Mouse (Mus musculus): ENCODE results near the gene Smbd1. TPM values are rescaled to one million over a fixed set of nuclear protein-coding genes. Genes with fewer than 3 reads are reported as not detected.

The Smbd1 gene
- polyA plus RNA-seq, 1 experiment from 2014 or later = not detected

DNA sequence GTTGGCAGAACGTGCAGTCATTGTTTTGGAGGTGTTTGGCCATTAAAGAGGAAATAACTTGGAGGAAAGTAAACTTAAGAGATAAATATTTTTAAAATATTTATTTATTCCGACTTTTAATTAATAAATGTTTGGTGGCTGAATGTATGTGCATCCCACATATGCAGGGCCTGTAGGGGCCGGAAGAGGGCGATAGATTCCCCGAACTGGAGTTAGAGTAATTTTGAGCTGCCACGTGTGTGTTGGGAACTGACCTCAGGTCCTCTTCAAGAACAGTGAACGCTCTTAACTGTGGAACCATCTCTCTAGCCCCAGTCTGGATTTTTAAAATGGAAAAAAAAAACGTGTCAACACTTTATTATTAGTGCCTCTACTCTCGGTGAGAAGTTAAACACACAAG is 3.1 kb upstream of the Smbd1 start:
- no peak for ATAC-seq (ENCODE audit: insufficient number of reproducible peaks, low FRiP score)
- Histone ChIP-seq H3K4me3 (no peak overlapping the region), H3K9ac (no peak overlapping the region), H3K36me3 (no peaks in the 10 kb centered on the region), H3K27ac (ENCODE audit: poor library complexity, severe bottlenecking) (no peak overlapping the region), H3K4me2 (peak overlapping the region; percentile 56), H3K4me1 (replicated peaks) (peaks cover 13% of the 10 kb centered on the region; the same call in 1 of the 2 replicates), H3K27me3 (replicated peaks) (no peaks in the 10 kb centered on the region), H3K9me3 (replicated peaks) (no peaks in the 10 kb centered on the region)
- 50% methylated on average over 9 of the region's 9 CpGs for WGBS

- no peaks in the 10 kb centered on the region for H3K36me3 ChIP-seq
- ATAC-seq (ENCODE audit: insufficient number of reproducible peaks, low FRiP score) = no peak
- H3K9me3 ChIP-seq (replicated peaks) = no peaks in the 10 kb centered on the region
- 2% methylated on average over 9 of the region's 9 CpGs for WGBS
- H3K27ac ChIP-seq (ENCODE audit: poor library complexity, severe bottlenecking) = no peak overlapping the region
- peaks cover 15% of the 10 kb centered on the region; the same call in 1 of the 2 replicates for H3K4me1 ChIP-seq (replicated peaks)
- H3K27me3 ChIP-seq (replicated peaks) = no peaks in the 10 kb centered on the region
- no peak overlapping the region for H3K9ac ChIP-seq
- H3K4me2 ChIP-seq = peak overlapping the region; percentile 56
- H3K4me3 ChIP-seq = no peak overlapping the region
These were observed 2.6 kb upstream of the Smbd1 start for GRCm38 (mm10) chr16:32812888-32813361.

DNA sequence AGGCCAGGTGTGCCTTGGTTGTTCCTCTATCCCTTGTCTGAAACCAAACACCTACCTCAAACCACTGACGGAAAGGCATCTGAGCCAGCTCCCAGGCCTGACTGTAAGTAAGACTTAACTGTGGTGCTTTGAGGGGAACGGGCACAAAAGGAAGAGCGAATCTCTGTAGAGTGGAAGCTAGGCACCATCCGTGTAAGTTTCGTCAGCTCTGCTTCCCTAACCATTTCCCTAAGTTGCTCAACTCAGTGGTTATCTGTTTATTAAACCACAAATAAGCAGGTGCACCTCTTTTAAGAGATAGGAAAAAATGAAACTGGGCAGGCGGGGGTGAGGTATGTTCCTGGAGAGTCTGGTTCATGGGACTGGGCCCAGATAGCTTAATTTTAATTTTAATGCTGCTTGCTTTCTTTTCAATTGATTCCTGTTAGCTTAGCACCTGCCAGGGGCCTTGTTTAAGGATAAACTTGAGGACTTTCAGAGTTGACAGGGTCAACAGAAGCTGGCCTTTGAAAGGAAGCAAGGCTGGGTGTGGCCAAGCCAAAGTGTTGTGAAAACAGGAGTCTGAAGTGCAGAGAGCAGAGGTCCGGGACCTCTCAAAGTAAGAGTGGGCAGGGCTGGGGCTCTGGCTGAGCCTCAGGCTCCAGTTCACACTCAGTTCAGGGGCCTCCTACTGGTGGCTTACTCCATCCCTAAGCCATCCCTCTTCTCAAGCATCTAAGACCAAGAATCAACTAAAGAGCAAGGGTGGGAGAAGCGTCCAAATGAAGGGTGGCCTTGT is 2.7 kb downstream of the Smbd1 start:
- ATAC-seq (ENCODE audit: insufficient number of reproducible peaks, low FRiP score) = no peak
- H3K27ac ChIP-seq (ENCODE audit: poor library complexity, severe bottlenecking) = no peak overlapping the region
- WGBS = 66% methylated on average over 8 of the region's 8 CpGs

GRCm38 (mm10) chr16:32805151-32805550 is 5.1 kb downstream of the Smbd1 start:
- Histone ChIP-seq H3K27me3 (replicated peaks) (no peaks in the 10 kb centered on the region), H3K36me3 (no peaks in the 10 kb centered on the region), H3K4me1 (replicated peaks) (peaks cover 28% of the 10 kb centered on the region), H3K27ac (ENCODE audit: poor library complexity, severe bottlenecking) (no peak overlapping the region), H3K9ac (no peak overlapping the region), H3K4me2 (no peak overlapping the region), H3K9me3 (replicated peaks) (no peaks in the 10 kb centered on the region), H3K4me3 (no peak overlapping the region)
- 70% methylated on average over 7 of the region's 7 CpGs for WGBS
- no peak for ATAC-seq (ENCODE audit: insufficient number of reproducible peaks, low FRiP score)

More for the DNA sequence above, 2.7 kb downstream of the Smbd1 start:
- H3K9me3 ChIP-seq (replicated peaks) = no peaks in the 10 kb centered on the region
- peaks cover 28% of the 10 kb centered on the region for H3K4me1 ChIP-seq (replicated peaks)
- no peaks in the 10 kb centered on the region for H3K27me3 ChIP-seq (replicated peaks)
- H3K9ac ChIP-seq = no peak overlapping the region
- no peaks in the 10 kb centered on the region for H3K36me3 ChIP-seq
- H3K4me2 ChIP-seq = no peak overlapping the region
- no peak overlapping the region for H3K4me3 ChIP-seq

DNA sequence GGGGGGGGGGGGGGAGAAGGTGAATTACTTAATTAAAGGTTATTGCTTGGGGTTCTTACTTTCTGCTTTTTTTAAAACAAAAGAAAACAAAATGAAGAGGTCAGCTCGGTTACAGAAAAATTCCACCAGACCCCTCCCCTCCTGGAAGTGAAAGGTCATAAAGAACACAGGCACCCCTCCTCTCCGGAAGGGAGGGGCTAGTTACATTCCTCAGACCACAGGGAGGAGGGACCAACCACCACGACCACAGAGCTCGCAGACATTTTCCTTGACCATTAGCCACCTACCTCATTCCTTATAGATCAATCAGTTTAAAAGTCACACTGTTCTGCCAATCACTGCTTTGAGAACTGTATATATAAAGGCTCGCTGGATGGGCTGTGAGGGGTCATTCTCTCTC is 6.4 kb downstream of the Smbd1 start:
- H3K9me3 ChIP-seq (replicated peaks) = 0 out of 2 replicates have a peak, but pooled peaks cover 6% of the 10 kb centered on the region
- WGBS = 45% methylated on average over 5 of the region's 5 CpGs

GRCm38 (mm10) chr16:32803252-32803853 is 6.9 kb downstream of the Smbd1 start:
- Histone ChIP-seq H3K36me3 (no peaks in the 10 kb centered on the region), H3K27me3 (replicated peaks) (no peaks in the 10 kb centered on the region), H3K4me3 (no peak overlapping the region), H3K4me1 (replicated peaks) (peaks cover 33% of the 10 kb centered on the region), H3K27ac (ENCODE audit: poor library complexity, severe bottlenecking) (no peak overlapping the region), H3K4me2 (no peak overlapping the region), H3K9me3 (replicated peaks) (0 out of 2 replicates have a peak, but pooled peaks cover 6% of the 10 kb centered on the region), H3K9ac (no peak overlapping the region)
- no peak for ATAC-seq (ENCODE audit: insufficient number of reproducible peaks, low FRiP score)
- WGBS = 58% methylated on average over 6 of the region's 6 CpGs

More for the DNA sequence above, 6.4 kb downstream of the Smbd1 start:
- H3K27me3 ChIP-seq (replicated peaks) = no peaks in the 10 kb centered on the region
- H3K4me3 ChIP-seq = no peak overlapping the region
- ATAC-seq (ENCODE audit: insufficient number of reproducible peaks, low FRiP score) = no peak
- no peaks in the 10 kb centered on the region for H3K36me3 ChIP-seq
- H3K4me2 ChIP-seq = no peak overlapping the region
- H3K9ac ChIP-seq = no peak overlapping the region
- no peak overlapping the region for H3K27ac ChIP-seq (ENCODE audit: poor library complexity, severe bottlenecking)
- peaks cover 28% of the 10 kb centered on the region for H3K4me1 ChIP-seq (replicated peaks)

DNA sequence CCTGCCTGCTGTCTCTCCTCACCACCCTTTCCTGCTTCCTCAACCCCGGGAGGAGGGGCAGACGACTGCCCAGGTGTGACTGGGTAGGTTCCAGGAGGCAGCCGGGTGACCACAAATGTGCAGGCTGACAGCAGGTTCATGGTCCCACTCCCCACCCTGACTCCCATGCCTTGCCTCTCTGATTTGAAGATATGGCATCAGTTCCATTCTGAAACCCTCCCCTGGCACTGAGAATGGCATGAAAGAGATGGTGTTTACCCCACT is 12.9 kb downstream of the Smbd1 start, which contains the start of gene Muc20:
Gene Muc20, minus strand, starts transcription at position 10 of the 264 bp plus-strand sequence.
- no peaks in the 10 kb centered on the region for H3K27me3 ChIP-seq (replicated peaks)
- H3K36me3 ChIP-seq = no peaks in the 10 kb centered on the region
- 75% methylated on average over 3 of the region's 3 CpGs for WGBS
- peaks cover 17% of the 10 kb centered on the region for H3K4me1 ChIP-seq (replicated peaks)
- H3K4me2 ChIP-seq = no peak within 1 kb of the TSS
- no peak within 1 kb of the TSS for H3K27ac ChIP-seq (ENCODE audit: poor library complexity, severe bottlenecking)
- H3K4me3 ChIP-seq = no peak within 1 kb of the TSS
- 0 out of 2 replicates have a peak, but pooled peaks cover 6% of the 10 kb centered on the region for H3K9me3 ChIP-seq (replicated peaks)
- no peak for ATAC-seq (ENCODE audit: insufficient number of reproducible peaks, low FRiP score)
- no peak within 1 kb of the TSS for H3K9ac ChIP-seq

- Histone ChIP-seq H3K36me3 (no peaks in the 10 kb centered on the region), H3K27ac (ENCODE audit: poor library complexity, severe bottlenecking) (no peak overlapping the region), H3K4me1 (replicated peaks) (peaks cover 17% of the 10 kb centered on the region), H3K4me2 (no peak overlapping the region), H3K9me3 (replicated peaks) (0 out of 2 replicates have a peak, but pooled peaks cover 6% of the 10 kb centered on the region), H3K4me3 (no peak overlapping the region), H3K9ac (no peak overlapping the region), H3K27me3 (replicated peaks) (no peaks in the 10 kb centered on the region)
- no peak for ATAC-seq (ENCODE audit: insufficient number of reproducible peaks, low FRiP score)
- WGBS = 72% methylated on average over 14 of the region's 14 CpGs
These were observed 13.4 kb downstream of the Smbd1 start for GRCm38 (mm10) chr16:32796676-32797425.

- Histone ChIP-seq H3K4me2 (no peak overlapping the region), H3K9ac (no peak overlapping the region), H3K27me3 (replicated peaks) (no peaks in the 10 kb centered on the region), H3K9me3 (replicated peaks) (0 out of 2 replicates have a peak, but pooled peaks cover 6% of the 10 kb centered on the region), H3K27ac (ENCODE audit: poor library complexity, severe bottlenecking) (no peak overlapping the region), H3K36me3 (no peaks in the 10 kb centered on the region), H3K4me1 (replicated peaks) (peaks cover 17% of the 10 kb centered on the region), H3K4me3 (no peak overlapping the region)
- ATAC-seq (ENCODE audit: insufficient number of reproducible peaks, low FRiP score) = no peak
- 85% methylated on average over 1 of the region's 1 CpGs for WGBS
These were observed 15.1 kb downstream of the Smbd1 start for GRCm38 (mm10) chr16:32795177-32795576.

DNA sequence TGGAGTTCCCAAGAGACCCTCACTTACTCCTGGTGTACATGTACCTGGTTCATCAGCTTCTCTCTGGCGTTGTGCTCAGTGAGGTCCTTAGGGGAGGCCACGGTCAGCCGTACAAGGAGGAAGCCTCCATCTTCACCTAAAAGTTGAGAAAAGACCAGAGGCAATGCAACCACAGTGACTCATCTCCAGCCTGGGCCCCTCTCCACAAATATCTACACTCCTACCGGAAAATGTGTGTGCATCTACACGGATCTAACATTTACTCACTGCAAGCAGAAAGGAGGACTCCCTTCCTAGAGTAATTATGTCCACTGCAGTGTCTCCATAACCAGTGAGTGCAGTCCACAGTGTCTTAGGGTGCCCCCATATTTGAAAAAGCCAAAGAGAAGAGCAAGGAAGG is 20.2 kb downstream of the Smbd1 start:
- Histone ChIP-seq H3K4me3 (no peak overlapping the region), H3K4me1 (replicated peaks) (peaks cover 11% of the 10 kb centered on the region), H3K4me2 (no peak overlapping the region), H3K9ac (no peak overlapping the region), H3K9me3 (replicated peaks) (peaks cover 3% of the 10 kb centered on the region; the same call in 1 of the 2 replicates), H3K27me3 (replicated peaks) (no peaks in the 10 kb centered on the region), H3K27ac (ENCODE audit: poor library complexity, severe bottlenecking) (no peak overlapping the region), H3K36me3 (no peaks in the 10 kb centered on the region)
- ATAC-seq (ENCODE audit: insufficient number of reproducible peaks, low FRiP score) = no peak
- 83% methylated on average over 5 of the region's 5 CpGs for WGBS

GRCm38 (mm10) chr16:32784840-32785239 is 25.4 kb downstream of the Smbd1 start:
- Histone ChIP-seq H3K4me2 (no peak overlapping the region), H3K27me3 (replicated peaks) (peaks cover 3% of the 10 kb centered on the region; the same call in 1 of the 2 replicates), H3K4me1 (replicated peaks) (no peaks in the 10 kb centered on the region), H3K9me3 (replicated peaks) (peaks cover 3% of the 10 kb centered on the region; the same call in 1 of the 2 replicates), H3K36me3 (no peaks in the 10 kb centered on the region), H3K4me3 (no peak overlapping the region), H3K9ac (no peak overlapping the region), H3K27ac (ENCODE audit: poor library complexity, severe bottlenecking) (no peak overlapping the region)
- 81% methylated on average over 13 of the region's 13 CpGs for WGBS
- no peak for ATAC-seq (ENCODE audit: insufficient number of reproducible peaks, low FRiP score)
